Mouse (Mus musculus) ES-E14 (cell line): ENCODE data around the gene Chd1.

ENCODE experiments used
- CHD2 ChIP-seq: IDR thresholded peaks from 2 replicates; pipeline ENCODE4 v1.6.1; 2014; ENCODE audit warnings: mild to moderate bottlenecking, low read depth, low read length, inconsistent platforms
- HCFC1 ChIP-seq: IDR thresholded peaks from 2 replicates; pipeline ENCODE4 v1.6.1; 2012; ENCODE audit warnings: low read length, inconsistent platforms, borderline replicate concordance; ENCODE audit not compliant: insufficient read depth
- MAFK ChIP-seq: IDR thresholded peaks from 2 replicates; pipeline ENCODE4 v1.6.1; 2014; ENCODE audit warnings: mild to moderate bottlenecking, low read depth, low read length, inconsistent platforms; ENCODE audit not compliant: insufficient read depth
- ZC3H11A ChIP-seq: IDR thresholded peaks from 2 replicates; pipeline ENCODE4 v1.6.1; 2012; ENCODE audit warnings: low read depth, mild to moderate bottlenecking, inconsistent platforms, low read length, borderline replicate concordance
- ZNF384 ChIP-seq: IDR thresholded peaks from 2 replicates; pipeline ENCODE4 v1.6.1; 2012; ENCODE audit warnings: low read depth, low read length, inconsistent platforms

GRCm38 (mm10) chr17:15807295-15807984 lies 102.7 kb downstream of the Chd1 start:
- no peak for TF ChIP-seq HCFC1
- TF ChIP-seq ZNF384 = no peak
- no peak for TF ChIP-seq MAFK
- no peak for TF ChIP-seq CHD2
- no peak for TF ChIP-seq ZC3H11A
